Mouse (Mus musculus): Measurements from ENCODE around the gene Itpr1.

DNA sequence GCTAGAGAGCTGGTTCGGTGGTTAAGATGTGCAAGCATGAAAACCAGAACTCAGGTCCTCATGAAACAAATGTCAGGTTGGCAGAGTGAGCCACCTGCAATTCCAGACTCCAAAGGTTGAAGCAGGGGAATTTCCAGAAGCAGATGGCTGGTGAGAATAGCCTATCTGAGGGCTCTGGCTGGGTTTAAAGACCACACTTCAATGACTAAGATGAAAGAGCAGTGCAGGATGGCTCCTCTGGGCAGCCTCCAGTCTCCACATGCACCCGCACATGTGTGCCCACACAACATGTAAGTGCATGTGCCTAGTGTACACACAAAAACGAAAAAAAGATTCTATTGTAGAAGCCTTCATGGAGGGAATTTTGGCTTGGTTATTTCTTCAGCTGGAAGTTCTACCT is 375.5 kb downstream of the Itpr1 start:
- TF ChIP-seq CTCF (conservative IDR thresholded peaks at IDR 0.05; ENCODE audit: insufficient read depth, insufficient read length, low read depth, low read length), result no peak
- TF ChIP-seq POLR2A (IDR thresholded peaks at IDR 0.05; ENCODE audit: low read depth, low read length), result no peak
